Mouse (Mus musculus) hindbrain, embryonic 12.5 days (tissue): ENCODE data around the gene S100a11. TPM values are rescaled to one million over a fixed set of nuclear protein-coding genes. Genes with fewer than 3 reads are reported as not detected.

Experiments
- ATAC-seq: fragments of 200-750 bp; cut with Nextera tagmentation; 2 replicates; pipeline ENCODE4 v1.8.0; 2017; ENCODE audit warnings: moderate TSS enrichment; ENCODE audit not compliant: low FRiP score
- H3K27ac ChIP-seq: fragments of 300-500 bp; sonication (generic); 2 replicates; pipeline ENCODE4 v1.5.1; 2016; ENCODE audit warnings: mild to moderate bottlenecking
- H3K27me3 ChIP-seq: fragments of 300-500 bp; sonication (generic); 2 replicates; pipeline ENCODE4 v1.6.1; 2016; ENCODE audit warnings: mild to moderate bottlenecking
- H3K36me3 ChIP-seq: fragments of 300-500 bp; sonication (generic); 2 replicates; pipeline ENCODE4 v1.6.1; 2016; ENCODE audit warnings: mild to moderate bottlenecking
- H3K4me1 ChIP-seq: fragments of 300-500 bp; sonication (generic); 2 replicates; pipeline ENCODE4 v1.6.1; 2016
- H3K4me2 ChIP-seq: fragments of 300-500 bp; sonication (generic); replicated peaks from 2 replicates; pipeline ENCODE4 v1.6.1; 2016; ENCODE audit warnings: mild to moderate bottlenecking
- H3K4me3 ChIP-seq: fragments of 300-500 bp; sonication (generic); 2 replicates; pipeline ENCODE4 v1.5.1; 2016; ENCODE audit warnings: mild to moderate bottlenecking
- H3K9ac ChIP-seq: fragments of 300-500 bp; sonication (generic); 2 replicates; pipeline ENCODE4 v1.6.1; 2016; ENCODE audit warnings: mild to moderate bottlenecking, moderate library complexity
- H3K9me3 ChIP-seq: fragments of 300-500 bp; sonication (generic); replicated peaks from 2 replicates; pipeline ENCODE4 v1.6.1; 2016; ENCODE audit warnings: mild to moderate bottlenecking
- WGBS: fragments of 180-500 bp; shearing (Covaris S2); methylation state at CpG from one replicate; pipeline ENCODE4 v1.1.7; 2016; 5-methylcytosine and 5-hydroxymethylcytosine counted together
- polyA plus RNA-seq: library from polyadenylated mRNA; unstranded; fragments of >200 nt; fragmentation: Nextera tagmentation; extraction: Ambion mirVana; gene quantifications from 2 replicates; pipeline ENCODE4 v1.2.1, GENCODE M21; 2016

S100a11 gene
- polyA plus RNA-seq, 1 experiment from 2014 or later, result 628 TPM

GRCm38 (mm10) chr3:93568428-93569040 lies 48.2 kb downstream of the S100a11 start:
- Histone ChIP-seq H3K9me3 (no peaks in the 10 kb centered on the region), H3K4me3 (no peak overlapping the region), H3K4me2 (no peak overlapping the region), H3K9ac (no peak overlapping the region), H3K27ac (no peak overlapping the region), H3K36me3 (no peaks in the 10 kb centered on the region), H3K27me3 (no peaks in the 10 kb centered on the region), H3K4me1 (0 out of 2 replicates have a peak, but pooled peaks cover 3% of the 10 kb centered on the region)
- WGBS, result 68% methylated on average over 7 of the region's 7 CpGs
- ATAC-seq, result no peak

DNA sequence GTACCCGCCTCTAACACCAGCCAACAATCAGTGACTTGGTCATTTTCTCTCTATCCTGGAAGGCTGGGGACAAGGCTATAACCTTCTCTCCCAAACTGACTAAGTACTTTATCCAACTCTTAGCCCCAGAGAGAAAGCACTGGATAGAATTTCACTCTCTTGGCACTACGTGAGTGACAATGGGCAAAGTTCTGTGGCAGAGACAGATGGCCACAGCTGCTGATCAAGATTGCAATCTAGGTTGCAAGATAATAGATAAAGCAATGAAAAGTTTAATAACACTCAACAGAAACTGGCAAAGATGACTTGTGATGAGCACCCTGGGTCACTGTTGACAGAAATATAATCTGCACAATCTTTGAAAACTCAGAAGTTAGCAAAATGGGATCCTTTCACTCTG lies 48.8 kb downstream of the S100a11 start:
- 62% methylated on average over 2 of the region's 2 CpGs for WGBS
- no peak overlapping the region for H3K27ac ChIP-seq
- H3K4me3 ChIP-seq, result no peak overlapping the region
- no peaks in the 10 kb centered on the region for H3K9me3 ChIP-seq
- no peak overlapping the region for H3K9ac ChIP-seq
- no peaks in the 10 kb centered on the region for H3K36me3 ChIP-seq
- H3K27me3 ChIP-seq, result no peaks in the 10 kb centered on the region
- H3K4me2 ChIP-seq, result no peak overlapping the region
- ATAC-seq, result no peak
- 0 out of 2 replicates have a peak, but pooled peaks cover 3% of the 10 kb centered on the region for H3K4me1 ChIP-seq

DNA sequence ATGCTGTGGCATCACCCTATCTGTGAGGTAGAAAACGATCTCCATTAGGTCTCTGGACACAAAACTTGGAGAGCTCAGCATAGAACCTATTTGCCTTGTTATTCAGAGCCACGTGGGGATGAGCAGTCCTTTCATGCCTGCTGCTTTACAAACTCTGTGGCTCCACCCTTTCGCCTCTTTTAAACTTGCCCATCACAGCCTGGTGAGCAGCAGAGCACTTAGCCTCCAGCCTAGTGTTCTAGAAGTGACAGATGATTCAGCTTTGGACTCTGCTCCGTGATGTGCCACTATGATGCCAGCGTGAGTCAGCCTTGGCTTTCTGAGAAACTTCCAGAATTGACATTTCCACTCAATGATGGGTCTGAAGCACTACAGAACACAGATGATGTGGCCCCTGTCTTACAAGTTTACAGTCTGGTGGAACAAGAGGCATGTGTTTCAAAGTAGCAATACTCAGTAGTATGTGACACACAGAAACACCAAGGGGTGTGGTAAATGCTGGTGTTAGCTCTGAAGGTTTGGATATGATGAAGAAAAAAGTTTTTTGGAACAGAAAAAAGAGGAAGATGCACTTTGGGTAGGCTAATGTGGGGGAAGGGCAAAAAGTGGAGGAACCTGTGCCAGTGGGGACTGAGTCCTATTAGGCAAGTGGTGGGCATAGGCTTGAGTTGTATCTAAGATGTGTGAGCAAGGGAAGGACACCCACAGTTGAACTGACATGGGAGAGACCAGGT lies 51.9 kb downstream of the S100a11 start:
- no peaks in the 10 kb centered on the region for H3K27me3 ChIP-seq
- no peaks in the 10 kb centered on the region for H3K36me3 ChIP-seq
- no peak overlapping the region for H3K4me3 ChIP-seq
- WGBS, result 69% methylated on average over 5 of the region's 5 CpGs
- no peak overlapping the region for H3K4me2 ChIP-seq
- no peaks in the 10 kb centered on the region for H3K9me3 ChIP-seq
- H3K4me1 ChIP-seq, result 0 out of 2 replicates have a peak, but pooled peaks cover 3% of the 10 kb centered on the region
- H3K27ac ChIP-seq, result no peak overlapping the region
- no peak overlapping the region for H3K9ac ChIP-seq
- ATAC-seq, result no peak

Other genes with a start within 250 kb of the S100a11 start
- 0.22 TPM in 1 of 2 replicates, not detected in the other for gene Flg, start 247.0 kb upstream of the S100a11 start, polyA plus RNA-seq
- gene Hrnr, start 200.7 kb upstream of the S100a11 start, polyA plus RNA-seq, result not detected in 2 replicates
- not detected in 2 replicates for gene Rptn, start 126.8 kb upstream of the S100a11 start, polyA plus RNA-seq
- gene Tchh, start 78.2 kb upstream of the S100a11 start, polyA plus RNA-seq, result 1.7 and 1.8 TPM in 2 replicates
- gene Tchhl1, start 51.7 kb upstream of the S100a11 start, polyA plus RNA-seq, result not detected in 2 replicates
- gene S100a10, start 34.6 kb downstream of the S100a11 start, polyA plus RNA-seq, result 233 and 244 TPM in 2 replicates
- not detected in 2 replicates for gene Tdpoz2, start 132.2 kb downstream of the S100a11 start, polyA plus RNA-seq
- not detected in 2 replicates for gene Tdpoz1, start 155.8 kb downstream of the S100a11 start, polyA plus RNA-seq
- gene Gm37596, start 172.6 kb downstream of the S100a11 start, polyA plus RNA-seq, result not detected in 2 replicates